Mouse (Mus musculus) hindbrain, embryonic 16.5 days (tissue): Measurements from ENCODE around the gene Abca2. TPM values are rescaled to one million over a fixed set of nuclear protein-coding genes. Genes with fewer than 3 reads are reported as not detected.

Source experiments
- ATAC-seq: fragments of 200-750 bp; cut with Nextera tagmentation; 2 replicates; pipeline ENCODE4 v1.8.0; 2017; ENCODE audit warnings: moderate TSS enrichment, moderate library complexity
- H3K27ac ChIP-seq: fragments of 300-500 bp; sonication (generic); 2 replicates; pipeline ENCODE4 v1.5.1; 2014; ENCODE audit warnings: low read depth, mild to moderate bottlenecking, control low read depth, low read length, moderate library complexity
- H3K27me3 ChIP-seq: fragments of 300-500 bp; sonication (generic); replicated peaks from 2 replicates; pipeline ENCODE4 v1.6.1; 2014; ENCODE audit warnings: low read length; ENCODE audit not compliant: control insufficient read depth, insufficient read depth
- H3K36me3 ChIP-seq: fragments of 300-500 bp; sonication (generic); 2 replicates; pipeline ENCODE4 v1.6.1; 2014; ENCODE audit warnings: mild to moderate bottlenecking, low read length, moderate library complexity, mixed read lengths; ENCODE audit not compliant: control insufficient read depth, insufficient read depth
- H3K4me1 ChIP-seq: fragments of 300-500 bp; sonication (generic); 2 replicates; pipeline ENCODE4 v1.6.1; 2014; ENCODE audit warnings: low read depth, low read length; ENCODE audit not compliant: control insufficient read depth, insufficient read depth
- H3K4me2 ChIP-seq: fragments of 300-500 bp; sonication (generic); 2 replicates; pipeline ENCODE4 v1.6.1; 2014; ENCODE audit warnings: mild to moderate bottlenecking, low read length, control low read depth, moderate library complexity
- H3K4me3 ChIP-seq: fragments of 300-500 bp; sonication (generic); 2 replicates; pipeline ENCODE4 v1.5.1; 2014; ENCODE audit warnings: mild to moderate bottlenecking, low read length, control low read depth, moderate library complexity
- H3K9ac ChIP-seq: fragments of 300-500 bp; sonication (generic); 2 replicates; pipeline ENCODE4 v1.6.1; 2014; ENCODE audit warnings: low read depth, mild to moderate bottlenecking, control low read depth, low read length, moderate library complexity
- H3K9me3 ChIP-seq: fragments of 300-500 bp; sonication (generic); 2 replicates; pipeline ENCODE4 v1.6.1; 2014; ENCODE audit warnings: mild to moderate bottlenecking, low read length, moderate library complexity; ENCODE audit not compliant: control insufficient read depth
- WGBS: fragments of 180-500 bp; shearing (Covaris S2); extraction: QIAGEN DNeasy Blood & Tissue Kit; methylation state at CpG from one replicate; pipeline ENCODE4 v1.1.7; 2014; 5-methylcytosine and 5-hydroxymethylcytosine counted together
- polyA plus RNA-seq: library from polyadenylated mRNA; unstranded; fragments of >200 nt; fragmentation: Nextera tagmentation; extraction: Ambion mirVana; gene quantifications from 2 replicates; pipeline ENCODE4 v1.2.1, GENCODE M21; 2015

Abca2 gene
- polyA plus RNA-seq, 1 experiment from 2014 or later, result 13.5 TPM

DNA sequence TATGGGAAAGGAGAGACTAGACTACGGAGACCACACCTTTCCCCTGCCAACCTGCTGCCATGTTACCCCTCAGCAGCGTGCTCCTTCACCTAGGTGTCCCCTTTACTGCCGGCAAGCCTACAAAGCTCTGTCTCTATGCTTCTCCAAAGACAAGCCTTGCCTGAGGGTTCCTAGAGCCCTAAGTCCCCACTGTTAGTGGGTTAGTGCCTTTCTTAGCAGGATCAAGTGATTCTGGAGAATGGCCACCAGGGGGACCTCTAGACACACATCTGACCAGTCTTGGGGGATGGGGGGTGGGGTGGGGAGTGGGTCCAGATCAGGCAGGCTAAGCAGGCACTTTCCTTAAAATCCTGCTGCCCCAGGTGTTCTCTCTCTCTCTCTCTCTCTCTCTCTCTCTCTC is 6.6 kb upstream of the Abca2 start:
- Histone ChIP-seq H3K27ac (no peak overlapping the region), H3K27me3 (peaks cover 10% of the 10 kb centered on the region), H3K9me3 (no peaks in the 10 kb centered on the region), H3K9ac (peak overlapping the region; percentile 9; the same call in 1 of the 2 replicates), H3K4me3 (no peak overlapping the region), H3K4me1 (no peaks in the 10 kb centered on the region), H3K36me3 (no peaks in the 10 kb centered on the region), H3K4me2 (no peak overlapping the region)
- WGBS, result 19% methylated on average over 3 of the region's 3 CpGs
- ATAC-seq, result peak; percentile 60; the same call in 1 of the 2 replicates

DNA sequence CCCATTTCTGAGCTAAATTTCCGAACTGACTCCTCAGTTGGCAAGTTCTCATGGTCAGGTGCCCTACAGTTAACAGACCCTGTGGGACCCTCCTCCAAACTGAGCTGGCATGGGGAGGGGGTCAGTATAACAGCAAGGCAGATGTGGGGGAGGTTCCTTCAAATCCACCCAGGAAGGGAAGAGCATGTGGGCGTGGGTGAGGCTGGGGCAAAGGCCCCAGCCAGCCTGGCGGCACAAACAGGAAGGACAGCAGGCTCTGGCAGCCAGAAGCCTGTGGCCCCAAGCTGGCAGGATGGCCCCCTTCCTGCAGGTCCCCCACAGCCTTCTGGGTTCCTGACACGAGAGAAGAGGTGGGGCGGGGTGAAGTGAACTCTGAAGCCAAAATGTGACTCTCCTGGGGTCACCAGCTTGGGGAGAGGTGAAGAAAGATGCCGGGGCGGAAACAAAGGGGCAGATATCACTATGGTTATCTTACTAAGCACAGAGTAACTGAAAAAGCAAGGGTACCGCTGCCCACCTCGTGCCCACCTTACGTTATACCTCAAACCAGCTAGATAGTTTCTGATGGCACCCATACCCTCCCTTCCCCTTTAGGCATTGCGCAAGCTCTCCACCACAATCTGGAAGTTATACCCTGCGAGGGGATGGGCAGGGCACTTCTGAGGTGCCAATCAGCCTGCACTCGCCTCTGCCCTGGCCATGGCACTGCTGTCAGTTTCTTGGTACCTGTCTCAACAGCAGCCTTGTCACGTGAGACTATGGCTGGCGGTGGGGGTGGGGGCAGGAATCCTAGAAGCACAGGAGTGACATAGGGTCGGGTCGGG is 5.7 kb upstream of the Abca2 start, which contains the start of gene Fut7:
Gene Fut7, plus strand, starts transcription at position 681 of the 824 bp plus-strand sequence.
- Histone ChIP-seq H3K4me1 (no peaks in the 10 kb centered on the region), H3K9me3 (no peaks in the 10 kb centered on the region), H3K27me3 (peaks cover 10% of the 10 kb centered on the region), H3K9ac (no peak within 1 kb of the TSS), H3K4me3 (no peak within 1 kb of the TSS), H3K36me3 (no peaks in the 10 kb centered on the region), H3K4me2 (no peak within 1 kb of the TSS), H3K27ac (no peak within 1 kb of the TSS)
- ATAC-seq, result no peak
- 67% methylated on average over 17 of the region's 17 CpGs for WGBS

DNA sequence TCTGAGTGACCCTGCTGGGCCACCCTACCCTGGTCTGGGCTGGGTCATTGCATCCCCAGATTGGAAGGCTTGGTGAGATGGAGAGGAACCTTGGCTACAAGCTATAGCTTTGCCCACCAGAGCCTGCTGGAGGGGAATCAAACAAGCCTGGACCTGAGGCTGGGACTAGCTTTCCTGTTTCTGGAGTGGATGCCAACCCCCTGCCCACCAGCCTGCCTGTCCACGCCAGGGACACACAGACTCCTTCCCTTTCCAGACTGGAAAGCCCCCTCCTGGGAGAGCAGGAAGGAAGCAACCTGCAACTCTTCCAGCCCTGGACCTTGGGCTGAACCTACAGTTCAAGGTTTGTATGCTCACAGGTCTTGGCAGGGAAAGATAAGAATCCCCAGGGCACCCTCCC is 4.9 kb upstream of the Abca2 start:
- H3K27ac ChIP-seq, result no peak overlapping the region
- no peaks in the 10 kb centered on the region for H3K9me3 ChIP-seq
- WGBS, result 50% methylated on average over 1 of the region's 1 CpGs
- H3K27me3 ChIP-seq, result peaks cover 10% of the 10 kb centered on the region
- no peak overlapping the region for H3K4me2 ChIP-seq
- H3K36me3 ChIP-seq, result no peaks in the 10 kb centered on the region
- H3K4me3 ChIP-seq, result no peak overlapping the region
- no peaks in the 10 kb centered on the region; the same call in 1 of the 2 replicates for H3K4me1 ChIP-seq
- H3K9ac ChIP-seq, result no peak overlapping the region
- no peak for ATAC-seq

DNA sequence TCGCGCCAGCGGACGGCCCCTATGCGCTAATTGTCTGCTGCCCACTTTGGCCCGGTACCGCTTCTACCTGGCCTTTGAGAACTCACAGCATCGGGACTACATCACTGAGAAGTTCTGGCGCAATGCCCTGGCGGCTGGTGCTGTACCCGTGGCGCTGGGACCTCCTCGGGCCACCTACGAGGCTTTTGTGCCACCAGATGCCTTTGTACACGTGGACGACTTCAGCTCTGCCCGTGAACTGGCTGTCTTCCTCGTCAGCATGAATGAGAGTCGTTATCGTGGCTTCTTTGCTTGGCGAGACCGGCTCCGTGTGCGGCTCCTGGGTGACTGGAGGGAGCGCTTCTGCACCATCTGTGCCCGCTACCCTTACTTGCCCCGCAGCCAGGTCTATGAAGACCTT is 3.0 kb upstream of the Abca2 start:
- H3K36me3 ChIP-seq, result no peaks in the 10 kb centered on the region
- peaks cover 12% of the 10 kb centered on the region for H3K4me1 ChIP-seq
- no peak for ATAC-seq
- WGBS, result 47% methylated on average over 27 of the region's 27 CpGs
- H3K4me2 ChIP-seq, result no peak overlapping the region
- H3K27me3 ChIP-seq, result peaks cover 10% of the 10 kb centered on the region
- no peaks in the 10 kb centered on the region for H3K9me3 ChIP-seq
- no peak overlapping the region for H3K4me3 ChIP-seq
- no peak overlapping the region for H3K9ac ChIP-seq
- H3K27ac ChIP-seq, result no peak overlapping the region

DNA sequence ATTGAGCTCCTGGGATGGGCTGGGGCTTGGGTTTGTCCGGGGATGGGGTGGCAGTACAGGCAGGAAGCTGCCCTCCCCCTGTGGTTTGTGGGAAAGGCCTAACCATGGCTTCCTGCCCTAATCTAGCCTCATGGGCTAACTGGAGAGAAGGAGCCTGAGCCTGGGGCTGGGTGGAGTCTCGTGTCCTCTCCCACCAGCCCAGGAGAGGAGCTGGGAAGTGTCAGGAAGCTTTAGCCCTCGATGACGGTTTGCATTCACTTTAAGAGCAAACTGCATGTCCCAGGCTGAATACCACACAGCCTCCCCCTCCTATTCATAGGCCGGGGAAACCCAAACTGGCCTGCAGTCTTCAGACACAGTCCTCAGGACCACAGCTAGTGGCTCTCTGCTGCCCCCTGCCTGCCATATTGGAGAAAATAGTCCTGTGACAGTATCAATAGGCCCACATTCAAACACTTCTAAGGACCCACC is 1.7 kb upstream of the Abca2 start:
- peak; percentile 29; the same call in 1 of the 2 replicates for ATAC-seq
- Histone ChIP-seq H3K4me1 (peaks cover 25% of the 10 kb centered on the region), H3K27me3 (peaks cover 10% of the 10 kb centered on the region), H3K9me3 (no peaks in the 10 kb centered on the region), H3K27ac (no peak overlapping the region), H3K9ac (no peak overlapping the region), H3K4me3 (no peak overlapping the region), H3K4me2 (no peak overlapping the region), H3K36me3 (no peaks in the 10 kb centered on the region)
- WGBS, result 37% methylated on average over 5 of the region's 5 CpGs

DNA sequence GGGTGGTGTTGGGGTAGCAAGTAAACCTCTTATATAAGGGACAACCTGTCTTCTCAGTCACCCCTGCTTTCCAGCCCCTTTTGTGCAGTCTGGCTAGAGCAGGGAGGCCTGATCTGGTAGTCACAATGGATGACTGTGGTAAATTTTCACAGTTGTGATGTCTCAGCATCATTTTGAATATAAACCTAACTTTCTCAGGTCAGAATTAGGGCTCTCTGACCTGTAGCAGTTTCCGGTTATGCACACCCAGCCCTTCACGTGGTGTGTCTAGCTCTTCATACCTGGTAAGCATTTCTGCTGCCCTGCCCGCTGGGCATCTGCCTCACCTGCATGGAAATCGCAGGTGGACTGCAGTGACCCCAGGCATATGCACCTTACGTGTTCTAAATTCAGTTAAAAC is 1.2 kb upstream of the Abca2 start:
- Histone ChIP-seq H3K9me3 (no peaks in the 10 kb centered on the region), H3K36me3 (no peaks in the 10 kb centered on the region), H3K4me3 (no peak overlapping the region), H3K27me3 (peaks cover 10% of the 10 kb centered on the region), H3K4me2 (no peak overlapping the region), H3K4me1 (peaks cover 25% of the 10 kb centered on the region), H3K27ac (no peak overlapping the region), H3K9ac (no peak overlapping the region)
- no peak for ATAC-seq
- WGBS, result 87% methylated on average over 5 of the region's 5 CpGs

DNA sequence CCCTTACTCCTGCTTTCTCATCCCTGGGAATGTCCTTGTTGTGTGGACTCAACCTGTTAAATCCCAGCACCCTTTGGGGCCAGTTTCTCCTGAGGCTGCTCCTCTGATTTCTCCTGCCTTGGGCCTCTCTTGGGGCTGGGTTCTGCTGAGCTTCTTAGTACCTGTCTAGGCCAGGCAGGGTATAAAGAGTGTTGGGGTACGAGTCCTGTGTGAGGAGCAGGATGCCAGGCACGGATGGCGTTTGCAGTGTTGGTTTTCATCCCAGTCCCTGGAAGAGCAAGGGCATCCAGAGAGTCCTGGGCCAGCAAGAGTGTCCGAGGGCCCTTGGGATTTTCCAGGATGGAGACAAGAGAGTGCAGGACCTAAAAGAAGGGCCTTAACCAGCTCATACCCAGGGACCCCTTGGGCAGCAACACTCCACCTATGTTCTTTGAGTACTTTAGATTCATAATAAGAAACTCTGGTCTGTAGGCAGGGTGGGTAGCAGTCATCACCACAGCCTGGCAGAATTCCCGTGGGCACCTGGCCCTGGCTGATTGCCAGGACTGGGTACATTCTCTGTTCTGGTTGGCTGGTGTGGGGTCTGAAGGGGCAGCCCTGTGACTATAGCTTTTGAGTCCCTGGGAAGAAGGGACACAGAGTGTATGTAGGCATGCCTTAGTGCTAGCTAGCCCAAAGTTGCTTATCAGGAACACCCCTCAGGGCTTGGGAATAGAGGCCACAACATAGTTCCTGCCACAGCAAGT is 1.1 kb downstream of the Abca2 start:
- Histone ChIP-seq H3K9me3 (no peaks in the 10 kb centered on the region), H3K9ac (peak overlapping the region; percentile 96), H3K27me3 (peaks cover 4% of the 10 kb centered on the region), H3K36me3 (peaks cover 9% of the 10 kb centered on the region), H3K4me1 (peaks cover 25% of the 10 kb centered on the region), H3K27ac (no peak overlapping the region), H3K4me2 (peak overlapping the region; percentile 70), H3K4me3 (peak overlapping the region; percentile 83)
- 47% methylated on average over 5 of the region's 5 CpGs for WGBS
- no peak for ATAC-seq

DNA sequence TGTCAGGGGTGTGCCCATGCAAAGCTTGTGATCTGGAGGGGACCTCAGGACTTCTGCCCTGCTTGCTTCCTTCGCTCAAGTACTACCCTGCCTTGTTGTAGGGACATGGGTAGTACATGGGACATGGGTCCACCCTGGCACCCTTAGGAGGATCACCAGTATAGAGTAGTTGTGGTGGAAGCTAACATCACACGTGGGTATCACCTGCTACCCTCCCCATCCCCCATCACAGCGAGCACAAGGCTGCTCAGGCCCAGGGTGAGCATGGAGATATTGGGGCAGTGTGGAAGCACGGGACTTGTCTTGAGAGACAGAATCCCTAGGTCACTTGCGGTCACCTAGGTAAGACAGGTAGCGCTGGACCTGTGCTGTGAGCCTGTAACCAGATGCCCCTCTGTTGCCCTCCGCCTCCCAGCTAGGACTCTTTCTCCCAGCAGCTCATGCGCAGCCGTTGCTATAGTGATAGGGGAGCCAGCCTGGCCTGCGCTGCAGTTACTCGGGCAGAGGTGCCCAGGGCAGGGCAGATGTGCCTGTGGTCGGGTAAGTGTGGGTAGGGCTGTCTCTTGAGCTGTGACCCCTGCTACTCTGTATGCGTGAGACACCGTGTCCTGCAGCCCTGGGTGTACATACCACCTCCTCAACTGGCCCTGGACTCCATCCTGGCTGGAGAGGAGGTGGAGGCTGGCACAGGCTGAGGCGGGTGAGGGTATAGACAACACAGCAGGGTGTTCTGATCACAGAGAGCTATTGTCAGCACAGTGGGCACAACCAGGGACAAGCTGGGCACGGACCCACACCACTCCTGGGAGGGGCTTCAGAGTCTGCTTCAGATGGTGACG is 2.1 kb downstream of the Abca2 start:
- Histone ChIP-seq H3K36me3 (peaks cover 16% of the 10 kb centered on the region), H3K27ac (no peak overlapping the region), H3K4me1 (peaks cover 25% of the 10 kb centered on the region), H3K4me3 (no peak overlapping the region), H3K4me2 (peak overlapping the region; percentile 70), H3K27me3 (peaks cover 4% of the 10 kb centered on the region), H3K9ac (no peak overlapping the region; the same call in 1 of the 2 replicates), H3K9me3 (no peaks in the 10 kb centered on the region)
- WGBS, result 45% methylated on average over 17 of the region's 17 CpGs
- peak; percentile 5; the same call in 1 of the 2 replicates for ATAC-seq
